Mouse (Mus musculus) limb, embryonic 13.5 days (tissue): ENCODE data around the gene Racgap1. TPM values are rescaled to one million over a fixed set of nuclear protein-coding genes. Genes with fewer than 3 reads are reported as not detected.

Source experiments
- ATAC-seq: fragments of 200-750 bp; cut with Nextera tagmentation; 2 replicates; pipeline ENCODE4 v1.8.0; 2017; ENCODE audit warnings: low read depth, moderate number of reproducible peaks, moderate TSS enrichment; ENCODE audit not compliant: low FRiP score
- H3K27ac ChIP-seq: fragments of 300-500 bp; sonication (generic); 2 replicates; pipeline ENCODE4 v1.5.1; 2015; ENCODE audit warnings: inconsistent platforms, mild to moderate bottlenecking, moderate library complexity
- H3K27me3 ChIP-seq: fragments of 300-500 bp; sonication (generic); 2 replicates; pipeline ENCODE4 v1.6.1; 2015; ENCODE audit warnings: mild to moderate bottlenecking, inconsistent platforms
- H3K36me3 ChIP-seq: fragments of 300-500 bp; sonication (generic); 2 replicates; pipeline ENCODE4 v1.6.1; 2015; ENCODE audit warnings: inconsistent platforms, mild to moderate bottlenecking, moderate library complexity
- H3K4me1 ChIP-seq: fragments of 300-500 bp; sonication (generic); 2 replicates; pipeline ENCODE4 v1.6.1; 2015; ENCODE audit warnings: inconsistent platforms
- H3K4me2 ChIP-seq: fragments of 300-500 bp; sonication (generic); replicated peaks from 2 replicates; pipeline ENCODE4 v1.6.1; 2015; ENCODE audit warnings: inconsistent platforms, mild to moderate bottlenecking, moderate library complexity
- H3K4me3 ChIP-seq: fragments of 300-500 bp; sonication (generic); 2 replicates; pipeline ENCODE4 v1.5.1; 2015; ENCODE audit warnings: moderate library complexity, mild to moderate bottlenecking, inconsistent platforms
- H3K9ac ChIP-seq: fragments of 300-500 bp; sonication (generic); 2 replicates; pipeline ENCODE4 v1.6.1; 2015; ENCODE audit warnings: mild to moderate bottlenecking, inconsistent platforms
- H3K9me3 ChIP-seq: fragments of 300-500 bp; sonication (generic); 2 replicates; pipeline ENCODE4 v1.6.1; 2016; ENCODE audit warnings: inconsistent platforms
- WGBS: fragments of 180-500 bp; shearing (Covaris S2); methylation state at CpG from one replicate; pipeline ENCODE4 v1.1.7; 2015; 5-methylcytosine and 5-hydroxymethylcytosine counted together
- polyA plus RNA-seq: library from polyadenylated mRNA; unstranded; fragments of >200 nt; fragmentation: Nextera tagmentation; extraction: Ambion mirVana; gene quantifications from 2 replicates; pipeline ENCODE4 v1.2.1, GENCODE M21; 2015

Gene Racgap1
- polyA plus RNA-seq, 1 experiment from 2014 or later: 121 TPM

DNA sequence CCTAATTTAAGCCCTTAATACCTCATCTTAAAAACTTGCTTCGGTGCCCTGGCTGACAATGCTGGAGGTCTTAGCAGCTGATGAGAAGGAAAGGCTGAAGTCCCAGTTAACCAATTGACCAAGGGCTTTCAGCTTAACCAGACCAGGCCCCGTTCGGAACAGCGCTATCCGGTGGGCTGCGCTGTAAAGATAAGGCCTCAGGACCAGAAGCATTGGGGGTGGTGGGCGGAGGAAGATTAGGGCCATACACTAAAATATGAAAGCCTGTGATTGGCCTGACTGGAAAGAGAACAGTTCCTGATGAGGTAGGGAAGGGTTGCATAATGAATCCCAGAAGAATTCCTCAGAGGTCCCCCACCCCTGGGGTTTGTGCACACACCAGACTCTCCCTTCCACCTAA lies 10.9 kb upstream of the Racgap1 start:
- H3K27me3 ChIP-seq: peaks cover 48% of the 10 kb centered on the region
- 29% methylated on average over 7 of the region's 7 CpGs for WGBS

DNA sequence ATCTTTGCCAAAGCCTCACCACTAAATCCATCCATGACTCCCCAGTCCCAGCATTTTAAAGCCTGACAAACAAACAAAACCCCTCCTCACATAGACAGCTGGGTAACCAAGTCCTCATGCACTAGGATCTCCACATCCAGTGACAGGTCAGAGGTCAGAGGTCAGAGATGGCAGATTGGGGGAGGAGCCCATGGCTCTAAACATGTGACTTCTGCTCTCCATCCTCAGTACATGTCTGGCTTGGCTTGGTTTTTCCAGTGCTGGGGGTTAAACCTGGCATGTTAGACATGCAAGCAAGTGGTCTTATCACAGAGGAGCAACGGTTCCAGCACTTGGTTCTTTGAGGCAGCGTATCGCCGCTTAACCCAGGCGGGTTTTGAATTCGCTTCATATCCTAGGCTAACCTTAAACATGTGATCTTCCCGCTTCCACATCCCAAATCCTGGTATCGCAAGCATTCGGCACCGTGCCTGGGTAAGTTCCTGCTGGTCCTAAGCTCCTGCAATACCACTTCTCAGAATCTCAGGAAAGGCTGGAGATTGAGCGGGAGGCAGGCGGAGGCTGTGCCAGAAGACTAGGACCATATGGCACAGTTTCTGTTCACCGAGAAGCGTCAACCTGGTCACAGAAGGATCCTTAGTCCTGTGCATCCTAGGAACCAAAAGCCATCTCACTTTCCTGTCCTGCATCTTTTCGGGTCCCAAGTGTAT lies 9.8 kb upstream of the Racgap1 start:
- no peak overlapping the region for H3K4me3 ChIP-seq
- ATAC-seq: no peak
- no peaks in the 10 kb centered on the region for H3K36me3 ChIP-seq
- H3K4me2 ChIP-seq: no peak overlapping the region
- peaks cover 46% of the 10 kb centered on the region for H3K27me3 ChIP-seq
- peaks cover 20% of the 10 kb centered on the region for H3K4me1 ChIP-seq
- H3K9ac ChIP-seq: no peak overlapping the region
- WGBS: 94% methylated on average over 15 of the region's 15 CpGs
- H3K27ac ChIP-seq: no peak overlapping the region
- no peaks in the 10 kb centered on the region for H3K9me3 ChIP-seq

More for the DNA sequence above, 10.9 kb upstream of the Racgap1 start:
- Histone ChIP-seq H3K9me3 (no peaks in the 10 kb centered on the region), H3K9ac (no peak overlapping the region), H3K36me3 (no peaks in the 10 kb centered on the region), H3K4me1 (peaks cover 20% of the 10 kb centered on the region), H3K27ac (no peak overlapping the region), H3K4me3 (no peak overlapping the region), H3K4me2 (no peak overlapping the region)
- no peak for ATAC-seq

DNA sequence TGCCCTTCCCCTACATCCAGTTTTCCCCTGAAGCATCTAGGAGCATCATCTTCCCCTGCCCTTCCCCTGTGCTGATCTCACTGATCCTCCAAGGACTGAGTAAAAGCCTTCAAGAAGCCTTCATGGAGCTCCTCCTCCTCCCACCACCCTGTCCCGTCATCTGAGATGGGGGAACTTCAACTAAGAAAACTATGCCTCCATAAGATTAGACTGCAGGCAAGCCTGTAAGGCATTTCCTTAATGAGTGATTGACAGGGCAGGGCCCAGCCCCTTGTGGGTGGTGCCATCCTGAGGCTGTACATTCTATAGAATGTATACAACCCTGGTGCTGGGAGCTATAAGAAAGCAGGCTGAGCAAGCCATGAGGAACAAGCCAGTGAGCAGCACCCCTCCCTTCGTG lies 7.0 kb upstream of the Racgap1 start:
- Histone ChIP-seq H3K27me3 (peaks cover 48% of the 10 kb centered on the region), H3K4me3 (no peak overlapping the region), H3K27ac (no peak overlapping the region)

DNA sequence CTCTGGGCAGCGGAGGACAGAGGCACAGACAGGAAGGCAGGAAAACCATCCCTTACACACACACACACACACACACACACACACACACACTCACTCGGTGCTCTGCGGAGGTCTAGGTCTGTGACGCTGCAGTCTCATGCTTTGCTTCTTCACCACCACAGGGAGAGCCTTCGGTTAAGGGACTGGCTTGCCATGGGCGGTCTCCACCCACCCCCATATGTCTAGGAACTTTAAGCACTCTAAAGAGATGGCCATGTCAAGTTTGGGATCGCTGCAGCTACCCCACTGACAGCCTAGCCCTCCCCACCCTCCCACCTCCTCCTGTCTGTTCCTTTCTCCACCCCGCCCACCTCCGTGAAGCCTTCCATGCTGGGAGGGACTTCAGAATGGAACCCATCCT lies 4.5 kb upstream of the Racgap1 start:
- 48% methylated on average over 9 of the region's 9 CpGs for WGBS
- no peak overlapping the region for H3K27ac ChIP-seq

More for the DNA sequence above, 7.0 kb upstream of the Racgap1 start:
- Histone ChIP-seq H3K9ac (no peak overlapping the region), H3K4me1 (peaks cover 10% of the 10 kb centered on the region), H3K4me2 (no peak overlapping the region), H3K36me3 (no peaks in the 10 kb centered on the region), H3K9me3 (no peaks in the 10 kb centered on the region)
- no peak for ATAC-seq
- WGBS: 47% methylated on average over 2 of the region's 2 CpGs

DNA sequence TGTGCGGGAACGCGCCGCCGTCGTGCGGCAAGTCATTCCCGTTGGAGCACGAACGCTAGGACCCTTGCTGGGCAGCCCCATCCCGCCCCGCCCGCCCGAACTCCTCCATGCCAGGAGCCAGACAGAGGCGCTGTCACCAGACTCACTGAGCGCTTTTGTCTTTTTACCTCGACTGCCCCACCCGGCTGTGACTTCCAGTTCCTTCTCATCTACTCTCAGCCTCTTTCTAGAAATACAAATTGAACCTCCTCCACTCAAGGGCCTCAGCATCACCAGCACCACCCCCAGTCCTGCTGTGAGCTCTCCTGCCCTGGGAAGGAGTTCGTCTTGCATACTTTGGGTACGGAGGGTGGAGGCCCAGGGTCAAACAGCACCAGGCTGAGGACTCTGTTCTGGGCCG lies 2.4 kb upstream of the Racgap1 start:
- Histone ChIP-seq H3K9me3 (no peaks in the 10 kb centered on the region), H3K9ac (peak overlapping the region; percentile 25), H3K4me3 (peak overlapping the region; percentile 30), H3K27me3 (peaks cover 57% of the 10 kb centered on the region), H3K4me2 (peak overlapping the region; percentile 57), H3K27ac (no peak overlapping the region), H3K36me3 (no peaks in the 10 kb centered on the region), H3K4me1 (peaks cover 32% of the 10 kb centered on the region)
- no peak for ATAC-seq
- 5% methylated on average over 21 of the region's 21 CpGs for WGBS

More for the DNA sequence above, 4.5 kb upstream of the Racgap1 start:
- H3K9me3 ChIP-seq: no peaks in the 10 kb centered on the region
- no peaks in the 10 kb centered on the region for H3K36me3 ChIP-seq
- peaks cover 12% of the 10 kb centered on the region for H3K4me1 ChIP-seq
- no peak overlapping the region for H3K4me2 ChIP-seq
- H3K27me3 ChIP-seq: peaks cover 57% of the 10 kb centered on the region
- no peak overlapping the region for H3K4me3 ChIP-seq
- no peak overlapping the region for H3K9ac ChIP-seq
- no peak for ATAC-seq

DNA sequence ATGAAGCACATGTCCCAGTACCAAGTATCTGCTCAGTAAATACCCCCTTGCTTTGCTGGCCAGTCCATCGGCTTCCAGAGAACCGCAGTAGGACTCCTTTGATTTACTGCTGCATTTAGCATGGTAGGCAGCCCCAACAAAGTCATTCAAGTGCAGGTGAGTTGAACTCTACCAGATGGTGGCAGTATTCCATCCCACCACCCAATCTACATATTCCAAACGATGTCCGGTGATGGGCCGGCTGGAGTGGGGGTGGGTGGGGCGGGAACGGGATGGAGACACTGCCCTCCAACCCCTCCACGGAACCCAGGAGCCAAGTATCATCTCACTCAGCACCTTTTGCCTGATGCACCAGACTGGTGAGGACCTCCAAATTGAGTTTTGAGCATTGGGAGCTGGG lies 1.8 kb upstream of the Racgap1 start:
- Histone ChIP-seq H3K27me3 (peaks cover 57% of the 10 kb centered on the region), H3K4me3 (peak overlapping the region; percentile 30), H3K4me2 (peak overlapping the region; percentile 57), H3K4me1 (peaks cover 37% of the 10 kb centered on the region), H3K9me3 (no peaks in the 10 kb centered on the region), H3K9ac (no peak overlapping the region), H3K27ac (no peak overlapping the region), H3K36me3 (no peaks in the 10 kb centered on the region)
- 4% methylated on average over 8 of the region's 8 CpGs for WGBS
- no peak for ATAC-seq

DNA sequence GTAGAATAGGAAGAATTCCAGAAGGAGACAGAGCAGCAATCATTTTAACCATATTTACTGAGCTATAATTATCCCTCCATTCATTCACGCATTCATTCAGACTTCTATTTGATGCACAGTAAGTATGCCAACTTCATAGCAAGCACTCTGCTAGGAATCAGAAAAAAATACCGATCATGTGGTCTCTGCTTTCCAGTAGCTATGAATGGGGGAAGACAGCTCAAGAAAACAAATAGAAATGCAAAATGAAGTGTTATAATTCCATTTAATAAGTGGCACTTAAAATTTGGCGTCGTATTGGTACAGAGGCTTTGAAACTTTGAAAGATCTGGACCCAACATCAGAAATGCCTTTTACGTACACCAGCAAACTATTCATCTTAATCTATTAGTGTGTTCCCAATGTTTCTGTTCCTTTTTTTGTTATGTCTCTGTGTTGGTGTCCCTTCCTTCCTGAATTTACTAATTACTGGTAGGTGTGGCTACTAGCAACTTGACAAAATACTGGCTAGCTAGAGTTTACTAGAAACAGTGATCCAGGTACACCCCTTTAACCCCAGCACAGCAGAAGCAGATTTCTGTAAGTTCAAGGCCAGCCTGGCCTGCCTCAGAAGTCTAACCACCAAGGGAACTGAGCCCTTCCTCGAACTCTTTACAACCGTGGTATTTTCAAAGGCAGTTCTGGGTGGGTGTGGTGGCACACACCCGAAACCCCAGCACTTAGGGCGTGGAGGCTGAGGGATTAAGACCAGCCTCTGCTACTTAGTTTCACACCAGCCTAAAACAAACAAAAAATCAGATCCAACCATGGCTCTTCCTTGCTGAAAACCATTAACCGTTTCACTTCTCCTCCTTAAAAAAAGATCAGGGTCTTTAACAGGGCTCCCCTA lies 772 bp upstream of the Racgap1 start:
- WGBS: 71% methylated on average over 10 of the region's 10 CpGs
- Histone ChIP-seq H3K4me2 (peak overlapping the region; percentile 79), H3K9me3 (no peaks in the 10 kb centered on the region), H3K27ac (no peak overlapping the region), H3K9ac (0 out of 2 replicates have a peak overlapping the region, but pooled peaks have one; percentile 8), H3K4me1 (peaks cover 48% of the 10 kb centered on the region), H3K36me3 (no peaks in the 10 kb centered on the region), H3K4me3 (peak overlapping the region; percentile 87), H3K27me3 (peaks cover 49% of the 10 kb centered on the region)
- no peak for ATAC-seq

DNA sequence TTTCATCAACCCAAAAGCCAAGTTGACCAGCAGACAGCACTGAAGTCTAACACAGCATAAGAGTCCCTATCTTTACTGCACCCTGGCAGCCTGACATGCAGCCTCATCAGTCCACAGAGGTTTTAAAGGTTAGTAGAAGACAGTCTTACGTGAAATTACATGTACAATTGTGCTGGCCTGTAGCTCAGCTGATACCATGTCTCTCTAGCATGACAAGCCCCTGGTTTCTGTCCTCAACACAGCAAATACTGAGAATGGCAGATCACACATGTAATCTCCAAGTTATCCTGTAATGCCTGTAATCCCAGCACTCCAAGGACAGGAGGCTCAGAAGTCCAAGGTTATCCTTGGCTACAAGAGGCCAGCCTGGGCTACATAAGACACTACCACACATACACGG lies 1.2 kb downstream of the Racgap1 start:
- Histone ChIP-seq H3K9me3 (no peaks in the 10 kb centered on the region), H3K36me3 (no peaks in the 10 kb centered on the region), H3K27ac (no peak overlapping the region), H3K4me3 (peak overlapping the region; percentile 87), H3K4me2 (peak overlapping the region; percentile 79), H3K27me3 (peaks cover 31% of the 10 kb centered on the region), H3K9ac (peak overlapping the region; percentile 83), H3K4me1 (peaks cover 60% of the 10 kb centered on the region)
- ATAC-seq: no peak
- WGBS: 55% methylated on average over 2 of the region's 2 CpGs

DNA sequence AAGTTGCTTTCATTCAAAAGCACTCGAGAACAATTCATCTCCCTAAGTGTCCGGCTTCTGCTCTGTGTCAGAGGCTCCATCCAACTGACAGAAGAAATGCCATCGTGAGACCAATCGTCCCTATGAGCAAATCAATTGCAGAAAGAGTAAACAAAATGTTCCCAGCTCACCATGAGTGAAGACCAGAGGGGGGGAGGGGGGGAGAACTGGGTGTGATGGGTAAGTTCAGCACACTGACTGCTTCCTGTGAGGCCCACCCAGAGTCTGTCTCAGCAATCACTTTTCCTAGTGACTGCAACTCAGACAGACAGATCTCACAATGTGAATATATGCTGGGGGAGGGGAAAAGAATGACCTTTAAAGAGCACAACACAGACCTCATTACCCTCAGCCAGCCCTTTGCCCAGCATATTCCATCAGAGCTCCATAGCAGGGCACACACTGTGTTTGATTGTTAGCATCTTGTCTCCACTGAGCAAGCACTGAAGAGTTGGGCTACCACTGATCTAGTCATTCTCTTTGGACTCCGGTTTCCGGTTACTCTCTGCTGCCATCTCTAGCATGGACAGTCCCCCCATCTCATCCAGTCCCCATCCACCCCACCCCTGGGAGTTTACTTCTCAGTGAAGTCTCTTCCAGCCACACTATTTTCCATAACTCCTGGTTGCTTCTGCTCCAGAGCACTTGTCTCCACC lies 2.2 kb downstream of the Racgap1 start:
- Histone ChIP-seq H3K4me3 (peak overlapping the region; percentile 87), H3K9ac (peak overlapping the region; percentile 50), H3K4me1 (peaks cover 67% of the 10 kb centered on the region), H3K27me3 (peaks cover 20% of the 10 kb centered on the region), H3K36me3 (no peaks in the 10 kb centered on the region), H3K27ac (no peak overlapping the region), H3K9me3 (no peaks in the 10 kb centered on the region), H3K4me2 (peak overlapping the region; percentile 79)
- no peak for ATAC-seq
- 38% methylated on average over 6 of the region's 6 CpGs for WGBS

DNA sequence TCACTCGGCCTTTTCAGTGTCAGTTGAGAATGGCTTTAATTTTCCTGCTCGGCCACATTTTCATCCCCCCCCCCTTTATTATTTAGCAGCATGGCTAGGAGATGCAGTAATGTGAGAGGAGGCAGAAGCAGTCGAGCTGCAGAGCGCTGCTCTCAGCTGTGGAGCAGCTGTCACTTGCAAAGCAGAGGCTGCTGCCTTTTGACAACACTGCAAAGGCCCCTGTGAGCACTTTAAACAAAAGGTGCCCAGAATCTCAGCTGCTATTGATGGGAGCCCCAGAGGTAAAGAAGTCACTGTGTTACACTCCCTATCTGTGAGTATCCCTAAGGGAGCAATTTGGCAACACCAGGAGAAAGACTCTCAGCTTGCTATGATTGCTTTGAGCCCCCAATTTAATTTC lies 3.1 kb downstream of the Racgap1 start:
- no peak overlapping the region for H3K4me3 ChIP-seq
- peak; percentile 33; the same call in 1 of the 2 replicates for ATAC-seq
- peak overlapping the region; percentile 23 for H3K4me2 ChIP-seq
- WGBS: 11% methylated on average over 4 of the region's 4 CpGs
- no peaks in the 10 kb centered on the region for H3K36me3 ChIP-seq
- no peak overlapping the region for H3K9ac ChIP-seq
- H3K4me1 ChIP-seq: peaks cover 60% of the 10 kb centered on the region
- H3K9me3 ChIP-seq: no peaks in the 10 kb centered on the region
- no peak overlapping the region for H3K27ac ChIP-seq
- H3K27me3 ChIP-seq: peaks cover 11% of the 10 kb centered on the region

DNA sequence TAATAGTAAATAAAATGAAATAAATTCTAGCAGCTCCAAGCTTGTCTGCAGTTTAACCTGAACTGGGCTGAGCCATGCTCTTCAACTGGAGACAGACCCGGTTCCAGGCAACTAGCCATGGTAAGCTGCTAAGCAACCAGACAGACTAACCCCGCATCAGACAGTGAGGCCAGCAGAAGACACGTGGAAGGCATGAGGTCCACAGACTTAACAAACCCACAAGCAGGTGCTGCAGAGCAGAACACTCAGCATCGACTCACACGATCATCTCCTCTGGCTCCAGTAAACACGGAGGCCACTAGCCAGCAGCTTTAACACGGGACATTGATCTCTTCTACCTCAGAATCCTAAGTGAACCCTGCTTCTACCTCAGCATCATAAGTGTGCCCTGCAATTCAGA lies 6.7 kb downstream of the Racgap1 start:
- no peak overlapping the region for H3K4me2 ChIP-seq
- peaks cover 23% of the 10 kb centered on the region for H3K36me3 ChIP-seq
- 0 out of 2 replicates have a peak overlapping the region, but pooled peaks have one; percentile 33 for H3K27ac ChIP-seq
- ATAC-seq: no peak
- H3K4me1 ChIP-seq: peaks cover 49% of the 10 kb centered on the region
- WGBS: 67% methylated on average over 7 of the region's 7 CpGs
- H3K27me3 ChIP-seq: no peaks in the 10 kb centered on the region
- no peaks in the 10 kb centered on the region for H3K9me3 ChIP-seq
- no peak overlapping the region for H3K4me3 ChIP-seq
- H3K9ac ChIP-seq: no peak overlapping the region

DNA sequence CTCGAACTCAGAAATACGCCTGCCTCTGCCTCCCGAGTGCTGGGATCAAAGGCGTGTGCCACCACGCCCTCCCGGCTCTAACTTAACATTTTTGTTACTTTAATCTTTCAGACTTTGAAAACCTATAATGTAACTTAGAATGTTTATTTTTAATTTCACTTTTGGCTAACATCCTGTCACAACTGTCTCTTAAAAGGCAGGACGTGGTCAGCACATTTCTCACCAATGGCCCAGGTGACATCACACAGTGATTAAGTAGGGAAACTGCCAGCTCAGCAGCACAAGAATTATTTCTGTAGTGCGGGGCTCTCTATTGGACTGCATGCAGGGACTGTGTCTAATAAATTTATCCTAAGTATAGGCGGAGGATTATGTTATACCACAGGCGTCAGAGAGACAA lies 7.6 kb downstream of the Racgap1 start:
- Histone ChIP-seq H3K27ac (no peak overlapping the region), H3K9me3 (no peaks in the 10 kb centered on the region), H3K4me3 (no peak overlapping the region), H3K9ac (no peak overlapping the region), H3K4me1 (peaks cover 39% of the 10 kb centered on the region), H3K36me3 (peaks cover 32% of the 10 kb centered on the region), H3K27me3 (no peaks in the 10 kb centered on the region), H3K4me2 (no peak overlapping the region)
- ATAC-seq: no peak
- WGBS: 82% methylated on average over 10 of the region's 10 CpGs
